Mouse (Mus musculus) 3134 (cell line): ENCODE results near the gene Gpc6.

Source experiments
- DNase-seq: peaks from one replicate; pipeline ENCODE4 v3.0.0-alpha.2; 2011; ENCODE audit warnings: low spot score; ENCODE audit not compliant: insufficient read length; ENCODE audit errors: extremely low read depth

Gpc6 gene

GRCm38 (mm10) chr14:117778538-117779413, 853.7 kb downstream of the Gpc6 start:
- no peak for DNase-seq

- no peak for DNase-seq
Measured at GRCm38 (mm10) chr14:117781724-117782123, 856.6 kb downstream of the Gpc6 start.

- DNase-seq, result no peak
Measured at GRCm38 (mm10) chr14:117783671-117784262, 858.7 kb downstream of the Gpc6 start.

- no peak for DNase-seq
Measured at GRCm38 (mm10) chr14:117784960-117785359, 859.8 kb downstream of the Gpc6 start.

GRCm38 (mm10) chr14:117785507-117786085, 860.5 kb downstream of the Gpc6 start:
- no peak for DNase-seq

- peak; percentile 21 for DNase-seq
Measured at GRCm38 (mm10) chr14:117786647-117787046, 861.5 kb downstream of the Gpc6 start.

GRCm38 (mm10) chr14:117794874-117795273, 869.8 kb downstream of the Gpc6 start:
- no peak for DNase-seq

GRCm38 (mm10) chr14:117796661-117797060, 871.5 kb downstream of the Gpc6 start:
- DNase-seq, result no peak

GRCm38 (mm10) chr14:117800399-117800798, 875.3 kb downstream of the Gpc6 start:
- DNase-seq, result no peak

GRCm38 (mm10) chr14:117807846-117808245, 882.7 kb downstream of the Gpc6 start:
- DNase-seq, result no peak

- no peak for DNase-seq
Measured at GRCm38 (mm10) chr14:117808326-117808725, 883.2 kb downstream of the Gpc6 start.

GRCm38 (mm10) chr14:117810321-117811270, 885.5 kb downstream of the Gpc6 start:
- no peak for DNase-seq

- no peak for DNase-seq
Measured at GRCm38 (mm10) chr14:117813473-117813872, 888.4 kb downstream of the Gpc6 start.

GRCm38 (mm10) chr14:117816008-117816407, 890.9 kb downstream of the Gpc6 start:
- DNase-seq, result no peak

GRCm38 (mm10) chr14:117816706-117817105, 891.6 kb downstream of the Gpc6 start:
- no peak for DNase-seq

GRCm38 (mm10) chr14:117817196-117817595, 892.1 kb downstream of the Gpc6 start:
- no peak for DNase-seq

GRCm38 (mm10) chr14:117824491-117824890, 899.4 kb downstream of the Gpc6 start:
- DNase-seq, result no peak

GRCm38 (mm10) chr14:117826294-117827046, 901.4 kb downstream of the Gpc6 start:
- DNase-seq, result no peak

GRCm38 (mm10) chr14:117831267-117831666, 906.2 kb downstream of the Gpc6 start:
- DNase-seq, result no peak

- DNase-seq, result no peak
Measured at GRCm38 (mm10) chr14:117831731-117832130, 906.6 kb downstream of the Gpc6 start.
